Mouse (Mus musculus): Measurements from ENCODE around the gene Clcn5. TPM values are rescaled to one million over a fixed set of nuclear protein-coding genes. Genes with fewer than 3 reads are reported as not detected.
A peak's percentile ranks its signal among the peaks of the same experiment; 100 is the strongest.

Clcn5 gene
- polyA plus RNA-seq, 1 experiment from 2014 or later, result 6.0 TPM

DNA sequence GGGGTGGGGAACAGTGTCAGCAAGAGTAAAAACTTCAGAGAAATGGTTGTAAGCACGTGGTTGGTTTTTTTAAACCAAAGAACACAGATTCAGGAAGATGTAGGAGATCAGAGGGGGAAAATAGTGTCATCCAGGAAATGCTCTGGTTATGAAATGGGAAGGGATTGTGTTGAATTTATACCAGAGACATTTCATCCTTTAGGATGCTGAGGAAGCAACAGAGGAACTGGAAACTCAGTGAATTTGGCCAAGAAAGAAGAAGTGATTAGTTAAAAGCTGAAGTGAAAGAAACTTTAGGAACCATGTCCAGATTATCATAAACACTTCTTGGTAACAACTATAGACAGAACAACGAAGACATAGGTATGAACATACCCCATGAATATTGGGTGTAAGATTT lies 26.2 kb downstream of the Clcn5 start:
- no peak for DNase-seq (ENCODE audit: low spot score)
- Histone ChIP-seq H3K27me3 (replicated peaks; ENCODE audit: control insufficient read depth, insufficient read depth, low read length) (no peaks in the 10 kb centered on the region), H3K4me2 (ENCODE audit: low read length) (no peak overlapping the region), H3K9ac (ENCODE audit: low read length) (no peak overlapping the region), H3K36me3 (ENCODE audit: control insufficient read depth, insufficient read depth, low read length) (no peaks in the 10 kb centered on the region), H3K9me3 (replicated peaks; ENCODE audit: control insufficient read depth, low read length) (no peaks in the 10 kb centered on the region), H3K4me3 (ENCODE audit: low read depth, low read length) (no peak overlapping the region), H3K27ac (ENCODE audit: low read depth, low read length) (no peak overlapping the region), H3K4me1 (ENCODE audit: control insufficient read depth, insufficient read depth, low read length) (no peaks in the 10 kb centered on the region)
- no peak for ATAC-seq
- 73% methylated on average over 2 of the region's 2 CpGs for WGBS

DNA sequence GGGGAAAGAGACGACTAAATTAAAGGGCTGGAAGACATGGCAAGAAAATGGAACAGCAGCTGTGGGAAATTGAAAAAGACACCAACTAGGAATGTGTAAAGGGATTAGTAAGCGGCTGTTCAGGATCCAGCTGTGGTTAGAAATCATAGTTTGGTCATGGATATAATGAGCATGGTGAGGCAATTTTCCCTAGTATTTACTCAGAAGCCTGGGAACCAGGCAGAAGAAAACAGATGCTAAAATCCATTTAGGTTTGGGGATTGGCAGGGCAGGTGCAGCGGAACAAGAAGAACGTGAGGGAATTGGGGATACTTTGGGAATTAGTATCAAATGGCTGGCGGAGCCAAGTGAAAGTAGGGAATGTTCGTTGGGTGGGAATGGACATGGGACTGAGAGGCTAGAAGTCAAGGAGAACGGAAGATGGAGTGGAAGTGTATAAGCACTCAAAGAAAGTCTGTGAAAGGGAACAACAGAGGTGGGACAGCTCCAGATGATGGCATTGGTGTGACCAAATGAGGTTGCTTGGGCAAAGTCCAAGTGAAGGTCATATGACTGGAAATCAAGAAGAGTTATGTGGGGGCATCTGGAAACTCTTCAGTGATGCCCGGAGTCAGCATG lies 26.9 kb downstream of the Clcn5 start:
- Histone ChIP-seq H3K4me3 (ENCODE audit: low read depth, low read length) (no peak overlapping the region), H3K4me1 (ENCODE audit: control insufficient read depth, insufficient read depth, low read length) (no peaks in the 10 kb centered on the region), H3K27ac (ENCODE audit: low read depth, low read length) (no peak overlapping the region), H3K36me3 (ENCODE audit: control insufficient read depth, insufficient read depth, low read length) (no peaks in the 10 kb centered on the region), H3K4me2 (ENCODE audit: low read length) (no peak overlapping the region), H3K9me3 (replicated peaks; ENCODE audit: control insufficient read depth, low read length) (no peaks in the 10 kb centered on the region), H3K27me3 (replicated peaks; ENCODE audit: control insufficient read depth, insufficient read depth, low read length) (no peaks in the 10 kb centered on the region), H3K9ac (ENCODE audit: low read length) (no peak overlapping the region)
- no peak for DNase-seq (ENCODE audit: low spot score)
- no peak for ATAC-seq
- whole genome bisulfite sequencing, result 85% methylated on average over 8 of the region's 8 CpGs

DNA sequence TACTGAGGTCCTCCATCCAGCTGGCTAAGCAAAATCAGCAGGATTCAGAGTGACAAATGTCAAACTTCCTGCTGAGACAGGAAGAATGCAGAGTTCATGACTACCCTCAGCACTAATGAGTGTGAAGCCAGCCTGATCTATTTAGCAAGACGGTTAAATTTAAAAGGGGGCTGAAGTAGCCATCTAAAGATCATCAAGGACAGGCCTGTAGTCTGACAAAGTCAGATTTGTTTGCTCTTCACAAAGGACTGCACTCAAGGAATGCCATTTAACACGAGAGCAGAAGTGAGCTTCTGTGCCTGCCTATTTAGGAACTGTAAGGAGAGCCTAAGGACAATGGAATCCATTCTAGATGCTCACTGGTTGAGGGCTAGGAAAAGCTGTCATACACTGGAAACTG lies 30.2 kb downstream of the Clcn5 start:
- no peaks in the 10 kb centered on the region for H3K9me3 ChIP-seq (replicated peaks; ENCODE audit: control insufficient read depth, low read length)
- WGBS, result 25% methylated on average over 2 of the region's 2 CpGs
- no peaks in the 10 kb centered on the region for H3K36me3 ChIP-seq (ENCODE audit: control insufficient read depth, insufficient read depth, low read length)

DNA sequence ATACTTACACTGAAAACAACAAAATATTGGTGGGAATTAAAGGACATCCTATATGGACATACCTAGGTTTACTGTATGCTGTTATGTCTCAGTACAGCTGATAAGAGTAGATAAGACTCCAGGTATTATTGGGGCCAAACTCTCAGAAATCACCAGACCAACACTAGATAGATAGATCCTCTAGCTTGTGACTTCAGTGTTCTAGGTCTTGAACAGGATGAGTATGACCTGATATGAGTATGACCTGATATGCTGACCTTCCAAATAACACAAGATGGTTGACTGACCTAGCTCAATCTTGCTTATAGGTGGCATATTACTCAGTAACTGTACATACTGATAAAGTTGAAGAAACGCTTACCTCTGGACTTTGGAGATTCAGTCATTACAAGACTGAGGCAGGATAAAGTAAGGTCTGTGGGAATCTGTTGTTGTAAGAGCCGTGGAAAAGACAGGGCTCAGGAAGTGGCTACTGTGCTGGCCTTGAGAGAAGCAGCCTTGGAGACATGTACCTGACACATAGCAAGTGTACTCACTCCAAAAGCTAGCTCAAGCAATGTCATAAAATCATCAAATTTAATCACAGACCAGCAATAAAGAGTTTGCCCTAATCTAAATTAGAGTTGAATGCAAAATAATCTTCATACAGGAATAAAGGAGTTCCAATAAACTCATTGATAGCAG lies 32.0 kb downstream of the Clcn5 start:
- no peaks in the 10 kb centered on the region for H3K27me3 ChIP-seq (replicated peaks; ENCODE audit: control insufficient read depth, insufficient read depth, low read length)
- H3K4me3 ChIP-seq (ENCODE audit: low read depth, low read length), result no peak overlapping the region
- H3K36me3 ChIP-seq (ENCODE audit: control insufficient read depth, insufficient read depth, low read length), result no peaks in the 10 kb centered on the region
- H3K4me1 ChIP-seq (ENCODE audit: control insufficient read depth, insufficient read depth, low read length), result no peaks in the 10 kb centered on the region
- DNase-seq (ENCODE audit: low spot score) (no peak), ATAC-seq (no peak)
- H3K4me2 ChIP-seq (ENCODE audit: low read length), result no peak overlapping the region
- H3K27ac ChIP-seq (ENCODE audit: low read depth, low read length), result no peak overlapping the region
- 93% methylated on average over 2 of the region's 2 CpGs for WGBS
- no peaks in the 10 kb centered on the region for H3K9me3 ChIP-seq (replicated peaks; ENCODE audit: control insufficient read depth, low read length)
- no peak overlapping the region for H3K9ac ChIP-seq (ENCODE audit: low read length)

More for the DNA sequence above, 30.2 kb downstream of the Clcn5 start:
- H3K27me3 ChIP-seq (replicated peaks; ENCODE audit: control insufficient read depth, insufficient read depth, low read length), result no peaks in the 10 kb centered on the region
- DNase-seq (ENCODE audit: low spot score) (no peak), ATAC-seq (no peak)
- H3K4me2 ChIP-seq (ENCODE audit: low read length), result no peak overlapping the region
- no peaks in the 10 kb centered on the region for H3K4me1 ChIP-seq (ENCODE audit: control insufficient read depth, insufficient read depth, low read length)
- H3K4me3 ChIP-seq (ENCODE audit: low read depth, low read length), result no peak overlapping the region
- H3K9ac ChIP-seq (ENCODE audit: low read length), result no peak overlapping the region
- H3K27ac ChIP-seq (ENCODE audit: low read depth, low read length), result no peak overlapping the region

DNA sequence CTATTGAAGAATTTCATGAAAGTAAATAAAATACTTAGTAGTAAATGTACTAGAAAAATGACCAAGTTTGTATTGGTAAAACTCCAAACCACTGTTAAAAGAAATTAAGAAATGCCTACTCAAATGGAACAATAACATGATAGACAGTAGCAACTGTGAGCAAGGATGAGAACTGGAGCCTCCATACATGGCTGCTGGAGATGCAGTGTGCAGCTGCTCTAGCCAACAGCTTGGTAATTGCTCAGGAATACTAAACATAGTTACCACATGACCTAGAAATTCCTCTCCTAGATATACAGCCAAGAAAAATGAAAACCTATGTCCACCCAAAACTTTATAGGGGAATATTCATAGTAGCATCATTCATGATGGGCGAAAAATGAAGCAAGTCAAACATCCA lies 36.5 kb downstream of the Clcn5 start:
- Histone ChIP-seq H3K9me3 (replicated peaks; ENCODE audit: control insufficient read depth, low read length) (no peaks in the 10 kb centered on the region), H3K9ac (ENCODE audit: low read length) (no peak overlapping the region), H3K27ac (ENCODE audit: low read depth, low read length) (no peak overlapping the region), H3K36me3 (ENCODE audit: control insufficient read depth, insufficient read depth, low read length) (no peaks in the 10 kb centered on the region), H3K4me2 (ENCODE audit: low read length) (no peak overlapping the region), H3K4me1 (ENCODE audit: control insufficient read depth, insufficient read depth, low read length) (no peaks in the 10 kb centered on the region), H3K4me3 (ENCODE audit: low read depth, low read length) (no peak overlapping the region), H3K27me3 (replicated peaks; ENCODE audit: control insufficient read depth, insufficient read depth, low read length) (no peaks in the 10 kb centered on the region)
- DNase-seq (ENCODE audit: low spot score), result no peak
- WGBS, result 70% methylated on average over 1 of the region's 1 CpGs
- no peak for ATAC-seq

DNA sequence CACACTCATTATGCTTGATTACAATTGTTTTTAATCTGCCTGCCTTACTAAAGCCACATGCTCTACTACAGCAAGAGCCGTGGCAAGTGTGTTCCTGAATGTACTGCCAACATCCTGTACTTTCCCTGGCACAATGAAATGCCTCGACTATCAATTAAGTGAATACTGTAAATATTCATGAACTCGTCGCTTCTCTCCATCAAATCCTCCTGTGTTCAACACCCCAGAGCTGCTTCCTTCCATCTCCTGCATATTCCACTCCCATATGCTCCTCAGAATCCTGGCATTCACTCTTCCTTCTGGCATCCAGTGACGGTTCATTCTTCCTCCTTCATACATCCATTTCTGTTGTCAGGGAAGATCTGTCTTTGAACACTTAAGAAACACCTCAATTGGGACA lies 39.4 kb downstream of the Clcn5 start:
- H3K27ac ChIP-seq (ENCODE audit: low read depth, low read length), result 0 out of 2 replicates have a peak overlapping the region, but pooled peaks have one; percentile 5
- no peak overlapping the region for H3K4me2 ChIP-seq (ENCODE audit: low read length)
- H3K27me3 ChIP-seq (replicated peaks; ENCODE audit: control insufficient read depth, insufficient read depth, low read length), result no peaks in the 10 kb centered on the region
- no peaks in the 10 kb centered on the region for H3K9me3 ChIP-seq (replicated peaks; ENCODE audit: control insufficient read depth, low read length)
- no peaks in the 10 kb centered on the region for H3K36me3 ChIP-seq (ENCODE audit: control insufficient read depth, insufficient read depth, low read length)
- DNase-seq (ENCODE audit: low spot score), result peak; percentile 61
- WGBS, result 44% methylated on average over 5 of the region's 5 CpGs
- no peaks in the 10 kb centered on the region for H3K4me1 ChIP-seq (ENCODE audit: control insufficient read depth, insufficient read depth, low read length)
- peak; percentile 85 for ATAC-seq
- no peak overlapping the region for H3K4me3 ChIP-seq (ENCODE audit: low read depth, low read length)
- no peak overlapping the region for H3K9ac ChIP-seq (ENCODE audit: low read length)

DNA sequence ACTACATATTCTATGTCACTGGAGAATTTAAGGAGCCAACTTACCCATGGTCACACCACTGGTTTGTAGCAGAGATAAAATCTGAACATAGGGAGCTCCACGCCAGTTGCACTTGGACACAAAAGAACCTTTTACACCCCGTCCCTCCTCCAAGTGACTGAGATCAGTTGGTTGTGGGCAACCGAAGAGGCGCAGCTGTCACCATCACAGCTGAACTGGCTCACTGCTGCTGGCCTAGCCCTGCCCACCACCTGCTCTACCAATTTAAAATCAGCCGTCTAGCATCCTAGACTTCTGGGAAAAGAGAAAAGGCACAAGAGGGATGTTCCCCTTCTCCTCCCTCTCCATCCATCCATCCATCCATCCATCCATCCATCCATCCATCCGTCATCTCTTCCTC lies 42.6 kb downstream of the Clcn5 start:
- whole genome bisulfite sequencing, result 70% methylated on average over 6 of the region's 6 CpGs
- no peak overlapping the region for H3K9ac ChIP-seq (ENCODE audit: low read length)
- no peak overlapping the region for H3K4me3 ChIP-seq (ENCODE audit: low read depth, low read length)
- ATAC-seq (no peak), DNase-seq (ENCODE audit: low spot score) (no peak)
- no peaks in the 10 kb centered on the region for H3K36me3 ChIP-seq (ENCODE audit: control insufficient read depth, insufficient read depth, low read length)
- H3K9me3 ChIP-seq (replicated peaks; ENCODE audit: control insufficient read depth, low read length), result no peaks in the 10 kb centered on the region
- no peak overlapping the region for H3K4me2 ChIP-seq (ENCODE audit: low read length)
- H3K27me3 ChIP-seq (replicated peaks; ENCODE audit: control insufficient read depth, insufficient read depth, low read length), result no peaks in the 10 kb centered on the region
- 0 out of 2 replicates have a peak overlapping the region, but pooled peaks have one; percentile 9 for H3K27ac ChIP-seq (ENCODE audit: low read depth, low read length)
- no peaks in the 10 kb centered on the region for H3K4me1 ChIP-seq (ENCODE audit: control insufficient read depth, insufficient read depth, low read length)

DNA sequence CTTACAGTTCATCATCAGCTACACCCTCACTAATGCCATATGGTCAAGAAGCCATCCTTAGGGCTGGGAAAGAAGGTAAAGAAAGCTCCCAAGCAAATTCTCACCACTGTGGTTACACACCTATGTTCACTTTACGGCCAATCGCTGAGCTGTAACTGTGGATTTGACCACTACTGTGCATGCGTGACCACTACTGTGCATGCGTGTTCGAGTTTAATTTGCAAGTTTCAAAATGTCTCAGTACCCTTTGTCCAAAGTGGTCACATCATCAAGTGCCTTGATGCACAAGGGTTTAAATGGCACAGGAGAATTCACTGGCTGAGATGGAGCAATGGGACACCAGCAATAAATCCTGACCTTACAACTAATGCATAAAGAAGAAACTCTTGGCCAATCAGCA lies 58.0 kb downstream of the Clcn5 start:
- H3K27ac ChIP-seq (ENCODE audit: low read depth, low read length), result no peak overlapping the region
- ATAC-seq, result no peak
- 97% methylated on average over 5 of the region's 5 CpGs for WGBS

DNA sequence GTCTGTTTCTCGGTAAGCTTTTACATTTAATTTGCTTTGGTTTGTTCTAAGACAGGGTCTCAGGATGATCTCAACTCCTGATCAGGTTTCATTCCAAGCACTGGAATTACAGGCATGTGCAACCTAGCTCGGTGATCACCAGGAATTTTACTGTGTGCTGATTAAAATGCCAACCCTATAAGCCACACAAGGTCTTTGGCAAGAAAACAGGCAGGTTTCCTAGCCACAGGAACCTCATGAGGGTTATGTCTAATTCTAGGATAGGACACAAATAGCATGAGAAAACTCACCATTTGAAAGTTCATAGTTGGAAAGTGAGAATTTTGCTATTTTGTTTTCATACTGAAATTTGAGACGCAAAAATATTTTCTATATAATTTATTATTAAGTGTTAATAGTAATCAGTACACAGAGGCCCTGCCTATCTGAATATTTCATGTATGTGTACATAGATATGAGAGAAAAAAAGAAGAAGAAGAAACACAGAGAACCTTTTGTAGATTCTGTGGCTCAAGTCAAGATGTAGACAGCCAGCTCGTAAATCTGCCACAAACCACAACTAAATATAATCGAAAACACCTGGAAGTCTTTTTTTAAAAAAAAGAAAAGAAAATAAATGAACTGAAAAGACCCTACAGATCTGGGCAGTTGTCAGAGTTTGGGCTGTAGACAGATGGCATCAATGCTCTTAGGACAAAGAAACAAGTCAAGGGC lies 58.6 kb downstream of the Clcn5 start:
- 89% methylated on average over 5 of the region's 5 CpGs for WGBS
- Histone ChIP-seq H3K4me1 (ENCODE audit: control insufficient read depth, insufficient read depth, low read length) (no peaks in the 10 kb centered on the region), H3K9me3 (replicated peaks; ENCODE audit: control insufficient read depth, low read length) (no peaks in the 10 kb centered on the region), H3K4me2 (ENCODE audit: low read length) (no peak overlapping the region), H3K27me3 (replicated peaks; ENCODE audit: control insufficient read depth, insufficient read depth, low read length) (no peaks in the 10 kb centered on the region), H3K9ac (ENCODE audit: low read length) (no peak overlapping the region), H3K4me3 (ENCODE audit: low read depth, low read length) (no peak overlapping the region), H3K27ac (ENCODE audit: low read depth, low read length) (no peak overlapping the region), H3K36me3 (ENCODE audit: control insufficient read depth, insufficient read depth, low read length) (no peaks in the 10 kb centered on the region)
- ATAC-seq (no peak), DNase-seq (ENCODE audit: low spot score) (no peak)

More for the DNA sequence above, 58.0 kb downstream of the Clcn5 start:
- H3K9me3 ChIP-seq (replicated peaks; ENCODE audit: control insufficient read depth, low read length), result no peaks in the 10 kb centered on the region
- H3K36me3 ChIP-seq (ENCODE audit: control insufficient read depth, insufficient read depth, low read length), result no peaks in the 10 kb centered on the region
- no peaks in the 10 kb centered on the region for H3K27me3 ChIP-seq (replicated peaks; ENCODE audit: control insufficient read depth, insufficient read depth, low read length)
- H3K4me1 ChIP-seq (ENCODE audit: control insufficient read depth, insufficient read depth, low read length), result no peaks in the 10 kb centered on the region
- H3K9ac ChIP-seq (ENCODE audit: low read length), result no peak overlapping the region
- H3K4me3 ChIP-seq (ENCODE audit: low read depth, low read length), result no peak overlapping the region
- H3K4me2 ChIP-seq (ENCODE audit: low read length), result no peak overlapping the region
- DNase-seq (ENCODE audit: low spot score), result no peak
